Mouse (Mus musculus): ENCODE measurements around the gene Sh3gl2.

DNA sequence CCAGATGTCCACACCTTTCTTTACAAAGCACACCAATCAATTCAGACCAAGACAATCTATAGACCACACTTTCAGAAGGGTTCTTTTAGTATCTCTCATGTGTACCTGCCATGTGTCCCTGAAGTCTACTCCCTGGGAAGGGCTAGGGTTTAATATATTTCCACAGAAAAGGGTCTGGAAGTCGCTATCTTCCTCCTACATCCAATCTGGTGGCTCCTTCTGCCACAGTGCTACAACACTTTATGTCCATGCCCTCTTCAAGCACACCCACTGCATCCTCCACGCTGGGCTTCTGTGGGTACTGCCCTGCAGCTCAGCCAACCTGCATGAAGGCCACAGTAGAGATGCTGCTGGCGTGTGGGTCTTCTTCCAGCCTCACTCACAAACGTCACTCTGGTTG lies 29.5 kb upstream of the Sh3gl2 start:
- TF ChIP-seq CTCF (IDR thresholded peaks at IDR 0.05; ENCODE audit: borderline replicate concordance, control insufficient read depth, extremely low read depth, insufficient read depth, low read length, poor library complexity) = no peak
- no peak for TF ChIP-seq POLR2A (IDR thresholded peaks at IDR 0.05; ENCODE audit: control insufficient read depth, extremely low read depth, insufficient read depth, low read length, poor library complexity)

All from thymus, adult 2 months (tissue).